Comparison of ENCODE assay signal across 11 mouse cellular contexts in the genomic region with DNA sequence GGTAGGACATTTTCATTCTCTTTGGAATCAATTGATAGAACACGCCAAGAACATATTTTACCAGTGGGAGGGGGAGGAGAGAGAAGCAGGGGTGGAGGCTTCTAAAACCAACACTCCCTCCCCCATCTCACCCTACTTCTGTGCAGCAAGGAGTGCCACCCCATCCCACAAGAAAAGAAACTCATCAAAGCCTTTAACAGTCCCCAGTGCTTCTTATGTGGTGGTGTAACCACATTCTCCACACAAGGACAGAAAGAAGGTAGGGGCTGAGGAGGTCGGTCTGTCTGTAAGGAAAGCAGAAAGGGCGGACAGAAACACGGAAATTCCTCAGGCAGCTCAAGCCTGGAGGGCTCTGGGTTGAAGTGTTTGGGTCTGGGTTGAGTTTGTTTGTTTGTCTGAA. TPM values are rescaled to one million over a fixed set of nuclear protein-coding genes. Genes with fewer than 3 reads are reported as not detected.
DNase-seq lines count a peak whose midpoint lies in the region; ATAC-seq and TF ChIP-seq lines count a peak whose summit lies in the region.
"Had no signal": no experiment of that assay in that cellular context is flagged by ENCODE, and none has a peak within 500 bp of the region (broad histone marks: within the 10 kb centered on the region; RNA-seq: fewer than 3 reads in every experiment).

No protein-coding gene starts in this region.

- no peak overlapping the region; the same call in 1 of the 2 replicates for H3K4me2 ChIP-seq in lung, postnatal 0 days (replicated peaks; ENCODE audit: low read depth, low read length)
- no peak overlapping the region for H3K4me2 ChIP-seq in intestine, embryonic 15.5 days (replicated peaks)
- H3K4me2 ChIP-seq: limb, embryonic 12.5 days had no signal

- 33% methylated on average over 4 of the region's 4 CpGs for WGBS in heart, embryonic 10.5 days
- 19% methylated on average over 4 of the region's 4 CpGs for WGBS in lung, postnatal 0 days
- WGBS in intestine, embryonic 15.5 days: 38% methylated on average over 4 of the region's 4 CpGs

- no peak for TF ChIP-seq EP300 in lung, postnatal 0 days (IDR thresholded peaks at IDR 0.05)

- no peak for ATAC-seq in lung, postnatal 0 days
- ATAC-seq in intestine, embryonic 15.5 days: no peak

- DNase-seq in heart, embryonic 10.5 days (ENCODE audit: low spot score): no peak
- DNase-seq in heart, postnatal 4 days: no peak
- no peak for DNase-seq in lung, postnatal 0 days (ENCODE audit: low spot score)
- no peak for DNase-seq in lung, postnatal 25 days (ENCODE audit: low spot score)
- peak; percentile 70 for DNase-seq in thymus, postnatal 25 days
- no peak for DNase-seq in layer of hippocampus, adult 8-10 months (ENCODE audit: low spot score in 2 of 2)
- no peak for DNase-seq in urinary bladder, postnatal 36 days (ENCODE audit: low spot score in 2 of 2)
- DNase-seq: cerebellum, adult 11 months; kidney, adult 18-20 months had no signal

- peak overlapping the region; percentile 81 for H3K27ac ChIP-seq in heart, embryonic 10.5 days
- H3K27ac ChIP-seq in lung, postnatal 0 days (ENCODE audit: low read length): 0 out of 2 replicates have a peak overlapping the region, but pooled peaks have one; percentile 22
- peak overlapping the region; percentile 34; the same call in 1 of the 2 replicates for H3K27ac ChIP-seq in intestine, embryonic 15.5 days
- H3K27ac ChIP-seq: limb, embryonic 12.5 days had no signal

- peak overlapping the region; percentile 20 for H3K4me3 ChIP-seq in heart, embryonic 10.5 days
- H3K4me3 ChIP-seq in lung, postnatal 0 days (ENCODE audit: low read depth, low read length): no peak overlapping the region
- H3K4me3 ChIP-seq in intestine, embryonic 15.5 days (replicated peaks): no peak overlapping the region
- H3K4me3 ChIP-seq: limb, embryonic 12.5 days had no signal

- H3K36me3 ChIP-seq in heart, embryonic 10.5 days: peaks cover 21% of the 10 kb centered on the region
- H3K36me3 ChIP-seq in lung, postnatal 0 days (ENCODE audit: insufficient read depth, low read length): no peaks in the 10 kb centered on the region
- H3K36me3 ChIP-seq in intestine, embryonic 15.5 days: 0 out of 2 replicates have a peak, but pooled peaks cover 3% of the 10 kb centered on the region

- no peaks in the 10 kb centered on the region for H3K9me3 ChIP-seq in heart, embryonic 10.5 days
- no peaks in the 10 kb centered on the region for H3K9me3 ChIP-seq in lung, postnatal 0 days (ENCODE audit: low read length)
- H3K9me3 ChIP-seq in intestine, embryonic 15.5 days: no peaks in the 10 kb centered on the region
- H3K9me3 ChIP-seq: limb, embryonic 12.5 days had no signal

- H3K4me1 ChIP-seq in heart, embryonic 10.5 days: peaks cover 80% of the 10 kb centered on the region
- peaks cover 32% of the 10 kb centered on the region; the same call in 1 of the 2 replicates for H3K4me1 ChIP-seq in lung, postnatal 0 days (ENCODE audit: insufficient read depth, low read depth, low read length)
- peaks cover 36% of the 10 kb centered on the region for H3K4me1 ChIP-seq in intestine, embryonic 15.5 days (replicated peaks)

- no peak overlapping the region for H3K9ac ChIP-seq in lung, postnatal 0 days (replicated peaks; ENCODE audit: low read depth)
- H3K9ac ChIP-seq in intestine, embryonic 15.5 days: no peak overlapping the region; the same call in 1 of the 2 replicates
- H3K9ac ChIP-seq: limb, embryonic 12.5 days had no signal

- no peaks in the 10 kb centered on the region for H3K27me3 ChIP-seq in heart, embryonic 10.5 days (ENCODE audit: insufficient read depth, poor library complexity, severe bottlenecking)
- H3K27me3 ChIP-seq in lung, postnatal 0 days (replicated peaks; ENCODE audit: insufficient read depth, low read length): no peaks in the 10 kb centered on the region
- no peaks in the 10 kb centered on the region for H3K27me3 ChIP-seq in intestine, embryonic 15.5 days (replicated peaks)
- H3K27me3 ChIP-seq: limb, embryonic 12.5 days had no signal

- TF ChIP-seq CTCF in lung, postnatal 0 days (IDR thresholded peaks at IDR 0.05): no peak

RNA-seq across cellular contexts. Expression of a gene that starts 12.5 kb away (rescaled TPM):
- 62.6 and 85.3 TPM in 2 replicates for polyA plus RNA-seq in heart, embryonic 10.5 days (2016; fragmentation: Nextera tagmentation; extraction: Ambion mirVana)
- 100 to 1,000 TPM; 351 to 364 TPM for total RNA-seq in heart, postnatal 4 days (2021)
- 101 and 106 TPM in 2 replicates for polyA plus RNA-seq in lung, postnatal 0 days (2015; fragmentation: Nextera tagmentation; extraction: Ambion mirVana)
- 58.1 and 60.9 TPM in 2 replicates for polyA plus RNA-seq in intestine, embryonic 15.5 days (2015; fragmentation: Nextera tagmentation; extraction: Ambion mirVana)
- total RNA-seq in layer of hippocampus, adult 8-10 months (2022): 10 to 100 TPM; 25.3 to 32.3 (median 28.6) TPM

Comparison
In these comparisons a context has a peak if more than half of its experiments do, and no peak if none do; other contexts are left out.
1. H3K27ac ChIP-seq: peak in every context shown above with its lines; median percentile 81 in heart, embryonic 10.5 days; 34 in intestine, embryonic 15.5 days; 22 in lung, postnatal 0 days.